Mouse (Mus musculus) adrenal gland, postnatal 10 days (tissue): ENCODE measurements around the gene Ntn1. TPM values are rescaled to one million over a fixed set of nuclear protein-coding genes. Genes with fewer than 3 reads are reported as not detected.

Source experiments
- DNase-seq: peaks from one replicate; pipeline ENCODE4 v3.0.0; 2021; ENCODE audit warnings: mixed read lengths
- total RNA-seq, 2 experiments: library from RNA; stranded (reverse); gene quantifications; 2 replicates each; pipeline ENCODE4 v1.2.3; 2021

Ntn1 gene
- total RNA-seq, 2 experiments from 2014 or later, result 11.0 TPM

DNA sequence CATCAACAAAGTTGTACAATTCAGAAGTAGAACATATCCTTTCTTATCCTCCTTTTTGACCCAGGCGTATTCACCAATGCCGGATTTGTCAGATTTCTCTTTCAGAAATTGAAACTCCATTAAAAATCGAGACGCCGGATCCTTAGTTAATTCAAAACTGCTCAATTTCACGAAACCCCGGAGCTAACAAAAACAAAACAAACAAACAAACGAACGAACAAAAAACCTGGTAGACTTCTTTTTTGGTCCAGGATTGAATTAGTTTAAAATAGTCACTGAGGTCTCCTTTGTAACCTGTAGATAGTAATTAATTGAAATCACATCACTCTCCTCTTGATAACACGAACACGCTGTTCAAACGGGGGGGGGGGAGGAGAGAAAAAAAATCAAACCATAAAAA, 16.5 kb downstream of the Ntn1 start:
- no peak for DNase-seq

DNA sequence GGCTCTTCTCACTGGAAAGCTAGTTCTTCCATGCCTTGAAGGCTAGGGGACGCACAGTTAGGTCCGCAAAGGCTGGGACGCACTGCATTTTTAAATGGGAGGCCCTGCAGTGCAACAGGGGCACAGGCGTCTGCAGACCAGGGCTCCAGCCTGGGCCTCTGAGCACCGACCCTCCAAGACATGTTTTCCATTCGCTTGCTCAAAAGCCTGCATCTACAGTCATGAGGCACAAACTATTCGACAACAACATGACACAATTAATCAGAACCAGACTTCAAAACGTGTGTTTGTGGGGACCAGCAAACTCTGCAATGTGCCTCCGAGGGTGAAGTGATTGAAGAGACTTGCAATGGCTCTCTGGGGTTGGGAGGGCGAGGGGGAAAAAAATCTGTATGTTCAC, 17.1 kb downstream of the Ntn1 start:
- DNase-seq, result no peak

DNA sequence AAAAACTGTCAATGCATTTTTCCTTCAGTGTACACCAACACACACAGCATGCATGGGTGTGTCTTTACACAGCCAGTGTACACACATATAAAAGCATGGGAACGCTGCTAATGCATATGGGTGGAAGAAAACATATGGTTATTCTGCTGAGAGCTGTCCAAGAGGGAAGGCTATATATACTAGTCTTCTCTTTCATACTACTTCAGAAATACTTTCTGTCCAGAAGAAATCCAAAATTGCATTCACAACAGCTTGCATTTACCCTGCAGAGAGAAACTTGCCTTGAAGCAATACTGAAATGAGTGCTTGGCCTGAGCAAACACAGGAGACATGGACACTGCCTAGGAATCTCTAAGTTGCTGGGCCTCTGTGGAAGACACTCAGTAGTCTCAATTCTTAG, 18.8 kb downstream of the Ntn1 start:
- DNase-seq, result no peak

DNA sequence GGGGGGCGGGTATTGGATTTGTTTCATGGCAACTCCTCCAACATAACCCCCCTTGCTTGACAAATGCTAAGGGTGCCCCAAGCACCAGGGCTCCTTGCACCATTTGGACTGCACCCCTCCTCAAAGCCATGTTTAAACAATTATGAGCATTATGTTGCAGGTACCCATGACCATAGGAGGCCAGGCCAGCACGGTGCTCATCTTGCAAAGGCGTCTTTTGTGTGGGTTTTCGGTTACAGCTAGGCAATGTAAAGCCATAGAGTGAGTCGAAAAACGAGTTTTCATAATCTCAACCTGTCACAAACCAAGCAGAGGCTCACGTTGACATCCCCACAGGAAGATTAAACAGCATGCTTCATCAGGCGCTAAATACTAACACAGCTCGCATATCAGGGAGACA, 19.3 kb downstream of the Ntn1 start:
- no peak for DNase-seq

DNA sequence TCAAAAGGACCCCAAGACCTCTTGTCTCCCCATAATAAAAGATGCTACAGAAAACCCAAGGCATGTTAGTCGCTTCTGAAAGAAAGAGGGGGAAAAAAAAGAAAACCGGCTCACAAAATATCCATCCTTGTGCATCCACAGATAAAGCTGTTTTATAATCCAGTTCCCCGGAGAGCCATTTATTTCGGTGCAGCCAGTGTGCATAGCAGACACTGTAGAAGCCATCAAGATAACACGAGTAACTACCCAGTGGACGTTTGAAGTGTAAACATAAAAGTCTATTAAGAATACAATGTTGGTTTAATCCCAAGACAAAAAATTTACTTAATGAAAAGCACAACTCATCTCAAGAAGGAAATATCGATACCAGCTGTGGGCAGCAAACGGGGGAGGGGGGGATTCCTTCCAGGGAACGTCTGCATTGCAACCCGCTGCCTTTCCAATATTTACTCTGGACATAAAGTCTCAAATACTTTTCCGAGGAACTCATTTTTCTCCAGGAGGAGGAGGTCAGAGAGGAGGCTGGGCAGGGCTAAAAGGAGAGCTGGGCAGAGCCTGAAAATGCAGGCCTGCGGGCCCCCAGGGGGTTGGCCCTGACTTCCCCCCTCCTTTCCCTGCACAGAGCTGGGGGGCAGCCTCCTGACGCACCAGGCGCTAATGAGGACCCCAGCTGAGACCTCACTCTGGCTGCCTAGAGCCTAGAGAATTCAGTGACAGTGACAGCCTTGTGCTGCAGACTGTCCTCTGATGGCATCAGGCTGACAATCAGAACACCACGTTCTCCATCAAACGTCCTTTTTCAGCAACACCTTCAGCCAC, 21.5 kb downstream of the Ntn1 start:
- no peak for DNase-seq

DNA sequence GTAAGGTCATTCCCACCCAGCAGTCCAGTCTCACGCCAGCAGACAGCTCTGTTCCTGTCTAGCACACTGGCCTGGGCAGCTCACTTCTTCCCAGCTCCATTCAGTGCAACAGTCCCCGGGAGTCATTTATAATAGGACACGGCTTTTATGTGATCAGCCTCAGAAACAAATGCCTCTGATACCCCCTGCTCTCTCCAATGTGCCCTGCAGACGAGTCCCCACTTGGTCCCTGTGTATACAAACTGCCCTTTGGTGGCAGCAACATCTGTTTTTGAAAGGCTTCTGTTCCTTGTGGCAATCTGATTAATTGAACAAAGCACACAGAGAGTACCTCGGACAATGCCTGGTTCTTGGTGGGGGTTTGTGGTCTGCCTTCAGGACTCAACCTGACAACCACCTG, 22.2 kb downstream of the Ntn1 start:
- no peak for DNase-seq

DNA sequence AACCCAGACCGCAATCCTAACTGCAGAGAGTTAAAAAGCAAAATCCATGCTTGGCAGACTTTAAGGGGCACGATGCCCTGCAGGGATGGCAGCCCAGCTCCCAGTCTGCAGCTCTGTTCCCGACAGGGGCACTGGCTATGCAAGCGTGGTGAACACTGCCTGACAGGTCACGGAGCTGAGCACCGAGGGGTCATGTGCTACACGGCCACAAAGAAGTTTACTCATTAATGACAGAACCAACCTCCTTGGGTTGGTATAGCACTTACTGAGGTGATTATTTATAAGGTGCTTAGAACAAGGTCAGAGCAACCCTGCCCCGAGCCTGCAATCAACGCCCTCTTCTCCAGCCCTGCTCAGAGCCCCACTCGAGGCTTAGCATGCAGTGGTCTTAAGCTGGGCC, 27.5 kb downstream of the Ntn1 start:
- DNase-seq, result no peak

DNA sequence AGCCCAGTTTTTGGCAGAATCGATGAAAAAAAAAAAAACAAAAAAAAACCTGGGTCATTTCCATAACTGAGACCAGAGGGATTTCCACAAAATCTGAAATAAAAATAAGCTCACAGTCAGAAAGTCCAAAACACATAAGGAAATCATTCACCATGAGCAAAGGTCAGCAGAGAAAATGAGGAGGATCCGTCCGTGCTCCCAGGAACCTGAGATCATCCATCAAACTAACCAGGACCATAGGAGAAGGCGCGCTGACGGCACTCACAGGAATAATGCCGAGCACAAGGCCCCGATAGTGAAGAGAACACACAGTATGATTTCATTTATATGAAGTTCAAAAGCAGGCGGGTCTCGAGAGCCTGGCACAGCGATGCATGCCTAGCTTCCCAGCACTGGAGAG, 29.0 kb downstream of the Ntn1 start:
- DNase-seq, result no peak

DNA sequence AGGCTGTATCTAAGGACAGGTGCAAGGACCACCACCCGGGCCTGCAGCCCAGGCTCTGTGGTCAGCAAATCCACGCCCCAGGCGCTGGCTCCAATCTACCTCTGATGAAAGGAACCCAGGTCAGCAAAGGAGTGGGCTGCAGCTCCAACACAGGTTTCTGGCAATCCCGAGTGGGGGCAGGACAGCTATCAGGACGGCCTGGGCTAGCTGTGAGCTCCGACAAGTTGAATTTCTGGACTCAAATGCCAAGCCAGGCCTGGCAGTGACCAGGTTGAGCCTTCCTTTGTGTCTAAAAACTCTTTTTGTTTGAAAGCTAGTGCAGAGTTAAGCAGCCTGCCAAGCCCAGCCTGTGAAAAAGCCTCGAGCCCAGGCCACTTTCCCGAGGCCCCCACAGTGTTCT, 43.7 kb downstream of the Ntn1 start:
- no peak for DNase-seq

DNA sequence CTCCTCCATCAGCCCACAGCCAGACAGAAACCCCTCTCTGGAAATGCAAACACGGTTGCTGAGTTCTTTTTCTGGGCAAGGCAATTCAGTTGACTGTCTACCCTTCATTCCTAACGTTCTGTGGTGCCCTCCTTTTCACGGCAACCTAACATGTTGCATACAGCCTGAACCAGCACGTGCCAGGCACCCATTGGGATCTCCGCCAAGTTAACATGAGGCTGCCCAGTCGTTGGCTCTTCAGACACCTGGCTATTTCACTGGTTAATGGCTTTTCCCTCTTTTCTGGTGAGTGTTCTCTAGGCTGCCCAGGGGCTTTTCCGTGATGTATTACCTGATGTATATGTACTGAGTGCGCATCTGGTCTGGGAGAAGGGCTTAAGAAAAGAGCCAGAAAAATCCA, 45.1 kb downstream of the Ntn1 start:
- DNase-seq, result no peak

DNA sequence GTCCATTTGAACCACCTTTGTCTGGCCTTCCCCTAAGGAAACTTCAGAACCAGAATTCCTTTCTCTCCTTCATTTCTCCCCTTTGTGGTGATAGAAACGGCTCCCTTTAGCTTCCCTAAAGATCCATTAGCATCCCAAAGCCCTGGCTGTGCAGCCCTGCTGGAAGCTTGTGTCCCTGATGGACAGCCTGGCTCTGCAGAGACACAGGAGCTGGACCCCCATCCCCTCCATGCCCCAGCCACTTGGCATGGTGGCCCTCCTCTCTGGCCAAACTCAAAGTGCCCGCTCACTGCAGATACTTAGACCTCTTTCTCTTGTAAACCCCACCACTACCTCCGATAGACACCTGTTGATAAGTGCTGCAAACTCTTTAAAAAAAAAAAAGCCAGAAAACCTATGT, 45.8 kb downstream of the Ntn1 start:
- no peak for DNase-seq

DNA sequence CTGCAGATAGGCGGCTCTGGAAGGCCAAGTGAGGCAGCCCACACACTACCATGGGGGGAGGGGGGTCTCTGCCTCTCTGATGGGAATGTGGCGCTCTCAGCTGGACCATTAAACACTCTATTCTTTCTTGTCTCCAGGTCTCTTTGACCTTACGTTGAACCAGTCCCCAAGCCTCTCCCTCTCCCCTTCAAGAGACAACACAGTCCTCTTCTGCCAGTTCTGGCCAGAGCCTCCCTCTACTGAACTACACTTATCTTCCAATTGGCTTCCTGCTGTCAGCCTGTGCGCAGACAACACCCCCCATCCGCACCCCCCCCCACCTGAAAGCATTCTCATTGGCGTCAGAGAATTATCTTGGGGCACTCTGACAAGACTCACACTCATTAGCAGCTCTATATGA, 48.4 kb downstream of the Ntn1 start:
- no peak for DNase-seq

DNA sequence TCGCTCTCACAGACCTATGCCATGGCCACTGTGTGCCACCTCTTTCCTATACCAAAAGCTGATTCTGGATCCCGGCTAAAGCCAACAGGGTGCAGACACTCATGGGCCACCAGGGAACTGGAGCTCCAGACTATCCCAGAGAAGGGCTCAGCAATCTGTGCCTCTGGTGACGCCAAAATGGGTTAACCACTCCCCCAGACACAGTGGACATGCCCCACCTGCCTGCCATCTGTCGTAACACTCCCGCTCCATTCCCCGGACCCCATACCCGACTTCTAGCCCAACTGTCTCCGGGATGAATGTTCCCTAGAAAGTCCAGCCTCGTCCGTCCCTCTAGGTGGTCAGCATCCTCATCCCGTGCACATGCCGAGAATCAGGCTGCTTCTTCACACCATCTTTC, 51.8 kb downstream of the Ntn1 start:
- no peak for DNase-seq

DNA sequence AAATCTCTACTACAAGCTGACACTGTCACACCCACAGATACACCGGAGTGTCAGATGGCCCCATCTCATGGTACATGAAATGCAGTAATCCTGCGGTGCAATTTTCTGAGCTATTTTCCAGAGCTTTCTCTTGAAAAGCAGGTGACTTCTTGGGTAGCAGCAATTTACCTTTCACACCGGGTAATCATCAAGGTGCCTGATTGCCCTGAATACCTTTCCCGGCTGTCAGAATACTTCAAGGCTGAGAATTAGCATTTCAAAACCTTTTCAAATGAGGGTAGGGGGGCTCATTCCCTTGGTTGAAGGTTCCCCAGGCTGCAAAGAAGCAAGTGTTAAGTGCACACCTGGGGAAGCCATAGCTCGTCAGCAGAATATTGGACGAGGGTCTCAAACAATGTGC, 52.5 kb downstream of the Ntn1 start:
- no peak for DNase-seq

DNA sequence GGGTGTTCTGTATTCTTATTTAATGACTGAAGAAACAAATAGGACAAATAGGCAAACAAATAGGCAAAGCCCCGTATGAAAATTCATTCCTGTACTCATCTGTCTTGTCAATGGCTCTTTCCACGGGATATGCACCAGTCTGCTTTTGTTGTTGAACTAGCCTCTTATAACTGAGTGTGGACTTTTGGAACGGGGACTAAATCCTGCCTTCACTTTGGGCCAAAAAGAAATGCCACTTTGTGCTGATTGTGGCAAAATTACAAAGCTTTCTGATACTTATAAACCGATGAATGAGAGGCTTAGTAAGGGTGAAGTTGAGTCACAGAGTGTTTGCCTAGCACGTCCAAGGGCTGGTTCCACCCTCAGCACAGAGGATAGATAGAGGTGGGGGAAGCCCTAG, 53.1 kb downstream of the Ntn1 start:
- no peak for DNase-seq

DNA sequence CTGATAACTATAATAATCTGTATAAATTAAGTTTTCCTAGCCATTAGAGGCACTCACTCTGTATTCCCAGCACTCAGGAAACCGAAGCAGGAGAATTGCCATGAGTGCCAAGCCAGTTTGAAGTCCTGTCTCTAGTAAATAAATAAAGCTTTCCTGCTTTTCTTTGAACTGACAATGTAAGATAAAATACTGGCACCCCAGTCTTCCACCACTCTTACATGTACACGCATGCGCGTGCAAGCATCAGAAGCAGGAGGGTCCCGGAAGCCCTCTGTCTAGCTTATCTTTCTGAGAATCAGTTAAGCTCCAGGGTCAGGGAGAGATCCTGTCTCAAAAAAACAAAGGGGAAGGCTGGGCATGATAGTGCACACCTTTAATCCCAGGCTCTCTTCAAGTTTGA, 54.5 kb downstream of the Ntn1 start:
- DNase-seq, result no peak

DNA sequence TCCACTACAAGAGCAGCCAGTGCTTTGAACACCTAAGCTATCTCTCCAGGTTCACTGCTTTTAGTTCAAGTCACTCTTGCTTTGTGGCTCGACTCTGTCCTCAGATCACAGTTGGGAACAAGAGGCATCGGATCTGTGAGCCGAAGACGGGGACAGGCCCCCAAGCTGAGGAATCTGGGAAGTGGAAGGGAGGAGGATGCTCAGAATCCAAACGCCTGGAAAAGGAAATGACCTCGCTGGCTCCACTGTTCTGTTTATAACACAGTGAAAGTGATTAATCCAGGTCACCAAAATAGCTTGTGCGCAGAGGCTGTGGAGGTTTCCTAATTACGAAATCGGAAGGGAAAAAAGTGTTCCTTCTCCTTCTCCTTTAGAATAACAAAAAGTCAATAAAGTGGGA, 56.4 kb downstream of the Ntn1 start:
- no peak for DNase-seq

DNA sequence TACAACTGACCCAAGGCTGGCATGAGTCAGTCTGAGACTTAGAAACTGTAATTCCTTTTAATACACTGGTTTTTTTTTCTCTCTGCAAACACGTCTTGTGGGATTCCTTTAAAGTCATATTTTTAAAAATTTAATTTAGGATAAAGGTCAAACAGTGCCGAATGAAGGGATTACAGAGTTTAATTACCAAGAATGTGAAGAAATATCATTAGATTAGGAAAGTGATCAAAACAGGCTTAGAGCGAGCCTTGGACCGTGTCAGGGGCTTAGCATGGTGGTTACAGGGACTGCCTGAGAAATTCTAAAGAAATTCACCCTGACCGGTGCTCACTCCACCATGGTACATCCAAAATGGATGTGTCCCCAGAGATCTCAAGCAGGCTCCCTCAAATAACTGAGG, 57.9 kb downstream of the Ntn1 start:
- DNase-seq, result no peak

DNA sequence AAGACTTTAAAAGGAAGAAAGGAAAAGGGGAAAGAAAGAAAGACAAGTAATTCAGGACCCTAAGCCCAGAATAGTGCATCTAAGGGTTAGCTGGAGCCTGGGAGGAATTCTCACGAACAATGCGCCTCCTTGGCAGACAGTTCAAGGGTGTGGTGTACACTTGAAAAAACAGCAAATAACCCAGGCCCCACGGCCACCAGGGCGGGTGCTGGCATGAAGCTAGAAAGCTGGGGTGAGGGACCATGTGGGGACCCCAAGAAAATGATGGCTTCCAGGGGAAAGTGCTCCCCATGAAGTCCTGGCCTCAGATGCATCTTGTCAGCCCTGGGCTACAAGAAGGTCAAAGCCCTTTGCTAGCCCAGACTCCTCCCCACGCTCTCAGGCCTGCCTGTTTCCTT, 58.6 kb downstream of the Ntn1 start:
- DNase-seq, result no peak

DNA sequence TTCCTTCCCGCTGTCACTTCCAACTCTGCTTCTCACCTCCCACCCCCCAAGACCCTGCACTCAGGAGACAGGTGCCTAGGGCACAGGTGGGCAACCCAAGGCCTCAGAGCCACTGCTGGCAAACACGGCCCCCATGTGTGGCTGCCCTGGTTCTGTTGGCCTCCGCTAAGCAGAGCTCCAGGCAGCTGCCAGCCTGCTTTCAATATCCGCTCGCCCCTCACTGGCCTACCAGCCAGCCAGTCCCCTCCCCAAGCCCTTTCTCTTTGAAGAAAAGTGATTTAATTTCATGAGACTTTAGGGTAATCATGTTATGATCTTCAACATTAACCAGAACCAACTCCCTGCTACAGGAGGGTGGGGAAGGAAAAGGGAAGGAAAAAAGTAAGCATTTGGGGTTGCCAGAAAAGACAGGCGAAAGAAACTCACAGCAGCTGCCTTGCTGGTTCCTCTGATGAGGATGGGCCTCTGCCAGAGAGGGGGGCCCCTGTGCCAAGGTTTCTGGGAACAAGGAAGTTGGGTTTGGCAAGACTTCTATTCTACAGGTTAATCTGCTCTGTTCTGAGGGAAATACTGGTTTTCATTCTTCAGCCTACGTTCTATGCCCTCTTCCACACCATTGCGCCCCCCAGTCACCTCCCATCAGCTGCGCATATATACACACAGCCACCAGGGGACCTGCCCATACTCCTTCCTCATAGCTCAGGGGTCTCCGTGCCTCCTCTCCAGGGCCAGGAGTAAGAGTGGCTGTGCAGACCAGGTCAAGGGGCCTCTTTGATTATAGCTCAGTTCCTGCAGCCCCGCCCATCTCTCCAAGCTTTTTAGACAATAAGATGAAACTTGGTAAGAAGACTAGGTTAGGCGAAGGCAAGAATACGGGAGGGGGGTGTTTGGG, 59.3 kb downstream of the Ntn1 start:
- DNase-seq, result peak; percentile 25

DNA sequence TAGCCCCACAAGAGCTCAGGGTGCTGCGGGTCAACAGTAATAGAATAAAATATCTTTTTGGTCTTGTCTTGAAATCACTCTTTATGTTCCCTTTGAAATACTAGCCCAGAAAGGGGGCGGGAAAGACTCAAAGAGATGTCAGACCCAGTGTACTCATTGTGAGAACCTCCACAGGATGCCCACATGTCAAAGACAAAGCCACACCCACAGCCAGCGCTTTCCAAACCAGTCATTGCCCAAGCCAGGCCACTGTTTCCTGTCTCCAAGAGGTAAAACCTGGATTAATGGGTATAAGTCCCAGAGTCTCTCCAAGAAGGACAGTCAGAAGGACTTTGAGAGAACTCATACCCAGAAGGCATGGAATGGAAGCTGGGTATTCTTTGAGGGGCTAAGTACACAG, 60.3 kb downstream of the Ntn1 start:
- no peak for DNase-seq

DNA sequence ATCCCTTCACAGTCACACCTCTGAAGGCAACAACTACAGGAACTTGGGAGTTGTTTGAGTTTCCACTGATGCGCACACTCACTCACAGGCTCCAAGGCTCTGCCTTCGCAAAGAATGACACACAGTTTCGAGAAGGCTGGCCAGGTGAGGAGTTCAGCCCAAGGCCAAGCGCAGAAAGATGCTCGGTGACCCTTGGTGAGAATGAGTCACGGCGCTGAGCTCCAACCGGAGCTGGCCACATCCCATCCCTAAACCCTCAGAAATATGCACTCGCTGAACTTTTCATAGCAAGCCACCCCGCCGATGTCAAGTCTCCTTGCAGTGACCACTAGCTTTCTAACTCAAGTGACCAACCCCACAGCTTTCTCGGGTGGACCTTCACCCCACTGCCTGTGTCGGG, 60.8 kb downstream of the Ntn1 start:
- DNase-seq, result no peak

DNA sequence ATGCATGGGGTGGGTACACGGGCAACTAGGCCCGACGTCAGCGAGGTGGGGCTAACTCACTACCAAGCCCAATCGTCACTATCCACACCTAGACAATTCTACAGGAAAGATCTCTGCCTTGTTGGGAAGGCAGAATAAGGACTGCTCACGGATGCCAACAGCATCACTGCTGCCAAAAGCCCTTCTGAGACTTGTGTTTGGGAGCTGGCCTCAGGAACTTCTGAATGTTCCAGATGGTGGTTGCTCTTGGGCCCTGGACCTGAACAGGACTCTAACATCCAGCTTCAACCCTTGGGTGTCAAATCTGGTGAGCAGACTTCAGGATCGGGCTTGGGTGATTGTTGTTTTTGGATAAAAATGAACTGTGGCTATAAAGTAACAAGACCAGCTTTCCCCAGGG, 61.3 kb downstream of the Ntn1 start:
- no peak for DNase-seq
